Mouse (Mus musculus) right cerebral cortex, adult 18-20 months (tissue): ENCODE measurements around the gene Rnf181.
A peak's percentile ranks its signal among the peaks of the same experiment; 100 is the strongest.

Source experiments
- DNase-seq: peaks from one replicate; pipeline ENCODE4 v3.0.0; 2022; ENCODE audit warnings: mixed read lengths

Rnf181 gene

DNA sequence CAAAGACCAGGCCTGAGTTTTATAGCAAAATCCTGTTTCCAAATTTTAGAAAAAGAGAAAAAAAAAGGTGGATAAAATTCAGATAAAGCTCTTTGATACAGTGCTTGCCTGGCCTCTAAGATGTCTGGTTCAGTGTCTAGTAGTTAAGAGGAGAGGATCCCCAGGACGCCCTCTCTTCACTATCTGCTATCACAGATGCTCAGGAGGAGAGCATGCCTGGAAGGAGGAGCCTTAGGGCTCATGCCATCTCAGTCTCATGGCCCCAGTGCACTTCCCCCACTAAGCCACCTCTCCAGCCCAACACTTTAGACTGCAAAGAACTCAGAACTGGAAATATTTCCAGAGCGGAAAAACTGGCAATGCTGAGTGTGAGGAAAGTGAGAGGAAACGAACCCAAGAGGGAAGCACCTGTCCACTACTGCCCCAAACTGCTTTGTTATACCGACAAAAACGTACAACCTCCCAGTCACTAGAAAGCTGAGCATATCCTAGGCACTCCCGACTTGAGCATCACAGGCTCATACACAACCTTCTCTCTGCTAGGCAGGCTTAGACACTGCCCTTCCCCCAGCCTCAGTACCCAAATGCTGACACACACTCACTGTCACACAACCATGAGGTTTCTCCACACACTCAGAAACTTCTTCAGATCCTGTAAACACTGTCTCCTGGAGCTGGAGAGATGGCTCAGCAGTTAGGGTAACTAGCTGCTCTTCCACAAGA is 42.8 kb downstream of the Rnf181 start:
- no peak for DNase-seq

- DNase-seq: no peak
Observed at GRCm38 (mm10) chr6:72322936-72323335, 43.8 kb downstream of the Rnf181 start.

DNA sequence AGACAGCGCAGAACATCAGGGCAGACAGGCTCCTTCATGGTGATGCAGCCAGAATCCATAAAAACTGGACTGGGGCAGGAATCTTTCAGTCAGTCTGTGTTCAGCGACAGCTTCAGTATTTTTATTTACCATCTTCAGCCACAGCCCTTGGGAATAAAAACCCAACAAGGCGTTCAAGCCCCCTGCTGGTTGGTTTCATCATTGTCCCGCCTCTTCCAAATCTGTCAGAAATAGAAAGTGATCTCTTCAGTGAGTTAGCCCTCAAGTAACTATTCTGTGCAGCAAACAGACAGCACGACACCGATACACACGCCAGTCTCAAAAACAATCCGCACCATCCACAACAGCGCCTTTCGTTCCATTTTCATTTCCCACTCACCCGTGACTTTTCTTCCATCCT is 47.7 kb downstream of the Rnf181 start:
- peak; percentile 59 for DNase-seq

- DNase-seq: no peak
Observed at GRCm38 (mm10) chr6:72318440-72318839, 48.3 kb downstream of the Rnf181 start.

GRCm38 (mm10) chr6:72316044-72316443 is 50.7 kb downstream of the Rnf181 start:
- DNase-seq: no peak

GRCm38 (mm10) chr6:72315384-72315783 is 51.4 kb downstream of the Rnf181 start:
- DNase-seq: no peak

DNA sequence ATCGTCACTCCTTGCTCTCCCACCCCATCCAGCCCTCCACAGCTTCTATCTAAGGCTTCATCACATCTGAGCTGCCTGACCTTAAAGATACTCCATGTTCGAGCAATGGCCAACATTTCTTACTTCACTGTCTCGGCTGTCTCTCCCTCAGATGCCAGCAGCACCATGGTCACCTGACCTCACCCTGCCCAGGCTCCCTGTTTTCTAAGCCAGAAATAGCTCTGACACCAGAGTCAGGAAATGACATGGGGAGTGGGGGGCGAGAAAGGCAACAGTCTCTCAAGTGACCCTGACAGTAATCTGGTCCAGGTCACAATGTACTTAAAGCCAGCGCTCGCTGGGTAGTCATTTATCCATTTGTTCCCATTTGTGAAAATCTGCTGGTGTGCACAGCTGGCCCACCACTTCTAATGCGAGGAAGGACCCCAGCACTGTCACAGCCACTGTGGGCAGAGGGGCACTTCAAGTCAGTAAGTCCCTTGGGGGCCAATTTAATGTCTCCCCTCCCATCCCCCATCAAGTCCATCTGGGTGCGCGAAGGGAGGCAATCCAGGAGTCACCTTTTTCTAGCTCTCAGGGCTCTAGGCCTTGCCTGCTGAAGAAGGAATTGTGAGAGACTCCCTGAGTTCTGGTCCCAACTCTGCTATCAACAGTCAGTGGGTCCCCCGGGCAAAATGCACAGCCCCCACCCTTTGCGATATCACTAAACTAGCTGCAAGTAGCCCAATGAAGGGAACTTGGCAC is 53.5 kb downstream of the Rnf181 start:
- DNase-seq: no peak

DNA sequence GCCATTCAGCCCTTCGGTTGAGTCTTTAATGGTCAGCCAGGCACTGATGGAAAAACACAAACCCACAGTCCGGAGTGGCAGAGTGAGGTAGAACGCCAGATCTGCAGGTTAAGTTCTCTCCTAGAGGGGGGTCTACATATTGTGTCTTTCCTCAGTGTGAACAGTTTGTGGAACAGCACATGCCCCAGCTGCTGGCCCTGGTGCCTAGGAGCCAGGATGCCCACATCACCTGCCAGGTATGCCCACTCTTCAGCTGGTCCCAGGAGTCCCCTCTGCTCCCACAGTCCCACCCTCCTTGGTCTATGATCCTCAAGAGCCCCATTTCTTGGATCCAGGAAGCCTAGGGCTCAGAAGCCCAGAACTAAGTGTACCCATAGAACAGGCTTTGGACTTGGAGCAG is 54.6 kb downstream of the Rnf181 start:
- no peak for DNase-seq
